In the genomic region with DNA sequence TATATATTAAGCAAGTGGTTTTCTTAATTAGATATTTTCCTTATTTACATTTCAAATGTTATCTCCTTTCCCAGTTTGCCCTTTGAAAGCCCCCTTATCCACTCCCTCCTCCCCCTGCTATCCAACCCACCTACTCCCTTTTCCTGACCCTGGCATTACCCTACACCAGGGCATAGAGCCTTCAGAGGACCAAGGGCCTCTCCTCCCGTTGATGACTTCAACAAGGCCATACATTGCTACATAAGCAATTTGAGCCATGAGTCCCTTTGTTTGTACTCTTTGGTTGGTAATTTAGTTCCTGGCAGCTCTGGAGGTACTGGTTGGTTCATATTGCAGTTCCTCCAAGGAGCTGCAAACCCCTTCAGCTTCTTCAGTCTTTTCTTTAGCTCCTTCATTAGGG, we compare ENCODE assay signal across 16 mouse cellular contexts.
"Had no signal": no experiment of that assay in that cellular context is flagged by ENCODE, and none has a peak within 500 bp of the region (broad histone marks: within the 10 kb centered on the region; RNA-seq: fewer than 3 reads in every experiment).

No protein-coding gene starts in this region.

- H3K4me3 ChIP-seq: liver, embryonic 12.5 days; midbrain, embryonic 10.5 days; midbrain, embryonic 13.5 days; myocyte; neural tube, embryonic 13.5 days; neural tube, embryonic 15.5 days had no signal

- H3K27ac ChIP-seq: liver, embryonic 12.5 days; liver, embryonic 14.5 days; midbrain, embryonic 10.5 days; midbrain, embryonic 13.5 days; neural tube, embryonic 13.5 days; neural tube, embryonic 15.5 days had no signal

- ATAC-seq: liver, embryonic 12.5 days; midbrain, embryonic 13.5 days; midbrain, embryonic 16.5 days had no signal

- H3K27me3 ChIP-seq: liver, embryonic 12.5 days; midbrain, embryonic 13.5 days; neural tube, embryonic 13.5 days; neural tube, embryonic 15.5 days had no signal

- H3K4me2 ChIP-seq: liver, embryonic 12.5 days; midbrain, embryonic 13.5 days; neural tube, embryonic 13.5 days; neural tube, embryonic 15.5 days had no signal

- H3K9ac ChIP-seq: liver, embryonic 12.5 days; liver, embryonic 14.5 days; midbrain, embryonic 13.5 days; neural tube, embryonic 13.5 days; neural tube, embryonic 15.5 days had no signal

- H3K9me3 ChIP-seq: liver, embryonic 12.5 days; midbrain, embryonic 10.5 days; midbrain, embryonic 13.5 days; neural tube, embryonic 13.5 days; neural tube, embryonic 15.5 days had no signal

- H3K4me1 ChIP-seq: liver, embryonic 12.5 days; midbrain, embryonic 10.5 days; midbrain, embryonic 13.5 days; neural tube, embryonic 13.5 days; neural tube, embryonic 15.5 days had no signal

- DNase-seq: retina, postnatal 1 day; right cerebral cortex, adult 18-20 months; right cerebral cortex, postnatal 25 days; right cerebral cortex, postnatal 4 days; spleen, adult 18-20 months; thymus, adult 18-20 months; thymus, postnatal 14 days; thymus, postnatal 36 days had no signal

- H3K36me3 ChIP-seq: liver, embryonic 12.5 days; midbrain, embryonic 10.5 days; midbrain, embryonic 13.5 days; neural tube, embryonic 13.5 days; neural tube, embryonic 15.5 days had no signal
